Comparison of ENCODE assay signal across 10 mouse cellular contexts in the genomic region with DNA sequence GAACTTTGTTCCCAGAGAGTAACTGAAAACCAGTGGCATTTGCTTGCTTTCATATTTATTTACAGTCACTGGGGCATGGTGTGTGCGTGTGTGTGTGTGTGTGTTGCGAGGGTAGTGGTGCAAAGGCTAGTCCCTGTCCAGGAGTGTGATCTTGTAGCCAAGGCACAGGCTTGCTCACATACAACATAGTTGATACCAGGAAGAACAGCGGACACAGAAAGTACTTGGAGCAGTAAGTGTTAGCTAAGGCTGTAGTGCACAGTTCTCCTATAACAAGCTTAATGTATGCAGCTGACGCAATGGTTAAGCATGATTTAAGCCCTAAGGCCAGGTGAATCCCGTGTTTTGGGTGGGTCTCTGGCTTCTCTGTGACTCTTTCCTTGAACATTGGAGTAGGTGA. TPM values are rescaled to one million over a fixed set of nuclear protein-coding genes. Genes with fewer than 3 reads are reported as not detected.
A peak's percentile ranks its signal among the peaks of the same experiment; 100 is the strongest.
DNase-seq lines count a peak whose midpoint lies in the region; ATAC-seq and TF ChIP-seq lines count a peak whose summit lies in the region.
"Not testable (repeated sequence)": the region's sequence is repeated elsewhere in the genome, so short reads cannot be mapped to it uniquely, and the experiment has no call there.
"Had no signal": no experiment of that assay in that cellular context is flagged by ENCODE, and none has a peak within 500 bp of the region (broad histone marks: within the 10 kb centered on the region; RNA-seq: fewer than 3 reads in every experiment).

No protein-coding gene starts in this region.

- 18% methylated on average over 5 of the region's 5 CpGs for WGBS in embryonic facial prominence, embryonic 11.5 days
- 29% methylated on average over 5 of the region's 5 CpGs for WGBS in hindbrain, embryonic 14.5 days
- WGBS in lung, embryonic 14.5 days, result 11% methylated on average over 5 of the region's 5 CpGs
- 14% methylated on average over 5 of the region's 5 CpGs for WGBS in midbrain, postnatal 0 days
- 17% methylated on average over 5 of the region's 5 CpGs for WGBS in stomach, embryonic 16.5 days

- not testable (repeated sequence) for H3K36me3 ChIP-seq in E14TG2a.4 (ENCODE audit: insufficient read depth, low read length); embryonic facial prominence, embryonic 11.5 days (replicated peaks; ENCODE audit: control insufficient read depth, insufficient read depth, low read depth, low read length); hindbrain, embryonic 14.5 days (replicated peaks; ENCODE audit: control insufficient read depth, insufficient read depth); lung, embryonic 14.5 days (ENCODE audit: insufficient read depth); midbrain, postnatal 0 days (ENCODE audit: insufficient read depth, low read length); stomach, embryonic 16.5 days (ENCODE audit: control insufficient read depth, insufficient read depth, low read length)

- peak overlapping the region; percentile 38 for H3K4me2 ChIP-seq in embryonic facial prominence, embryonic 11.5 days (ENCODE audit: low read depth, low read length)
- peak overlapping the region; percentile 64 for H3K4me2 ChIP-seq in hindbrain, embryonic 14.5 days (replicated peaks)
- H3K4me2 ChIP-seq in lung, embryonic 14.5 days, result peak overlapping the region; percentile 56
- H3K4me2 ChIP-seq in midbrain, postnatal 0 days (ENCODE audit: low read depth, low read length, poor library complexity, severe bottlenecking), result peak overlapping the region; percentile 54
- H3K4me2 ChIP-seq in stomach, embryonic 16.5 days (ENCODE audit: low read depth, low read length), result peak overlapping the region; percentile 48

- H3K4me3 ChIP-seq in E14TG2a.4 (replicated peaks; ENCODE audit: low read length), result peak overlapping the region; percentile 76
- H3K4me3 ChIP-seq in embryonic facial prominence, embryonic 11.5 days (ENCODE audit: low read depth, low read length), result peak overlapping the region; percentile 48
- H3K4me3 ChIP-seq in gastrocnemius, adult 2 months, result peak overlapping the region; percentile 71
- peak overlapping the region; percentile 46 for H3K4me3 ChIP-seq in hindbrain, embryonic 14.5 days (replicated peaks; ENCODE audit: low read length)
- H3K4me3 ChIP-seq in layer of hippocampus, adult 2 months, result peak overlapping the region; percentile 65; the same call in 1 of the 2 replicates
- peak overlapping the region; percentile 50 for H3K4me3 ChIP-seq in lung, embryonic 14.5 days (ENCODE audit: low read depth, low read length)
- peak overlapping the region; percentile 38 for H3K4me3 ChIP-seq in midbrain, postnatal 0 days (ENCODE audit: low read depth, low read length)
- peak overlapping the region; percentile 57 for H3K4me3 ChIP-seq in stomach, embryonic 16.5 days (replicated peaks; ENCODE audit: low read length)

- not testable (repeated sequence) for H3K9ac ChIP-seq in embryonic facial prominence, embryonic 11.5 days (replicated peaks; ENCODE audit: low read length); midbrain, postnatal 0 days (replicated peaks; ENCODE audit: low read length, poor library complexity, severe bottlenecking)
- H3K9ac ChIP-seq in hindbrain, embryonic 14.5 days, result peak overlapping the region; percentile 66
- H3K9ac ChIP-seq in lung, embryonic 14.5 days, result peak overlapping the region; percentile 60; the same call in 1 of the 2 replicates
- H3K9ac ChIP-seq in stomach, embryonic 16.5 days (ENCODE audit: low read length), result peak overlapping the region; percentile 72

- not testable (repeated sequence) for TF ChIP-seq CTCF in E14TG2a.4 (conservative IDR thresholded peaks at IDR 0.05; ENCODE audit: low read length); gastrocnemius, adult 2 months (IDR thresholded peaks at IDR 0.05); layer of hippocampus, adult 2 months (conservative IDR thresholded peaks at IDR 0.05); lung, embryonic 14.5 days (IDR thresholded peaks at IDR 0.05; ENCODE audit: low read depth); midbrain, postnatal 0 days (IDR thresholded peaks at IDR 0.05)

- intact Hi-C loops in gastrocnemius, adult 2 months (cut with DNase I), result not testable (repeated sequence)

- H3K4me1 ChIP-seq in E14TG2a.4 (replicated peaks; ENCODE audit: low read depth, low read length); embryonic facial prominence, embryonic 11.5 days (ENCODE audit: control insufficient read depth, insufficient read depth, low read length); hindbrain, embryonic 14.5 days (replicated peaks; ENCODE audit: control insufficient read depth, insufficient read depth, low read length); lung, embryonic 14.5 days (ENCODE audit: insufficient read depth); midbrain, postnatal 0 days (ENCODE audit: insufficient read depth, low read length); stomach, embryonic 16.5 days (ENCODE audit: control insufficient read depth, insufficient read depth, low read length): not testable (repeated sequence)

- ATAC-seq in embryonic facial prominence, embryonic 11.5 days (replicated peaks; ENCODE audit: insufficient number of reproducible peaks, low FRiP score, low TSS enrichment, low read depth); hindbrain, embryonic 14.5 days (ENCODE audit: low FRiP score); lung, embryonic 14.5 days (ENCODE audit: insufficient read depth); midbrain, postnatal 0 days (ENCODE audit: low FRiP score): not testable (repeated sequence)
- ATAC-seq in stomach, embryonic 16.5 days (ENCODE audit: insufficient read depth, low FRiP score), result 0 out of 2 replicates have a peak, but pooled peaks have one; percentile 1

- DNase-seq in embryonic facial prominence, embryonic 11.5 days (ENCODE audit: low spot score), result peak; percentile 0
- peak; percentile 42 for DNase-seq in gastrocnemius, adult 2 months
- DNase-seq in hindbrain, embryonic 14.5 days (ENCODE audit: low spot score); layer of hippocampus, adult 2 months (ENCODE audit: low spot score in 2 of 2); midbrain, postnatal 0 days (ENCODE audit: low spot score): not testable (repeated sequence)
- DNase-seq in lung, embryonic 14.5 days, result peak; percentile 7

- H3K27me3 ChIP-seq in E14TG2a.4 (ENCODE audit: insufficient read depth, low read length); embryonic facial prominence, embryonic 11.5 days (ENCODE audit: control insufficient read depth, insufficient read depth, low read length); hindbrain, embryonic 14.5 days (ENCODE audit: control insufficient read depth, insufficient read depth, low read length); lung, embryonic 14.5 days (ENCODE audit: insufficient read depth, low read length); midbrain, postnatal 0 days (ENCODE audit: insufficient read depth, low read length); stomach, embryonic 16.5 days (ENCODE audit: control insufficient read depth, insufficient read depth, low read length): not testable (repeated sequence)

- not testable (repeated sequence) for H3K27ac ChIP-seq in embryonic facial prominence, embryonic 11.5 days (replicated peaks; ENCODE audit: low read depth, low read length); hindbrain, embryonic 14.5 days; layer of hippocampus, adult 2 months; lung, embryonic 14.5 days (ENCODE audit: low read depth); midbrain, postnatal 0 days (ENCODE audit: low read depth, low read length); stomach, embryonic 16.5 days (ENCODE audit: low read length)
- peak overlapping the region; percentile 88 for H3K27ac ChIP-seq in gastrocnemius, adult 2 months

- not testable (repeated sequence) for H3K9me3 ChIP-seq in E14TG2a.4 (ENCODE audit: low read length); embryonic facial prominence, embryonic 11.5 days (replicated peaks; ENCODE audit: control insufficient read depth, low read length); hindbrain, embryonic 14.5 days (ENCODE audit: control insufficient read depth, low read length); lung, embryonic 14.5 days (ENCODE audit: low read depth, low read length); midbrain, postnatal 0 days (ENCODE audit: low read length); stomach, embryonic 16.5 days (replicated peaks; ENCODE audit: control insufficient read depth, low read length)

RNA-seq across cellular contexts. Expression of gene Gm49721, which starts 0.7 kb away (rescaled TPM):
- polyA plus RNA-seq in embryonic facial prominence, embryonic 11.5 days (2014; fragmentation: Nextera tagmentation; extraction: Ambion mirVana), result 0.24 TPM in 1 of 2 replicates, not detected in the other
- under 1 TPM in 1 of 2 experiments, not detected in 1; 0.59 TPM for total RNA-seq in gastrocnemius, adult 2 months (2021)
- 0.25 and 0.56 TPM in 2 replicates for polyA plus RNA-seq in hindbrain, embryonic 14.5 days (2014; fragmentation: Nextera tagmentation; extraction: Ambion mirVana)
- total RNA-seq in layer of hippocampus, adult 2 months (2021), result 1 to 10 TPM in 1 of 2 experiments, under 1 TPM in 1; 0.25 to 1.0 TPM
- 0.20 and 0.36 TPM in 2 replicates for polyA plus RNA-seq in lung, embryonic 14.5 days (2014; fragmentation: Nextera tagmentation; extraction: Ambion mirVana)
- total RNA-seq in midbrain, postnatal 0 days (2014; rRNA removed), result 0.42 and 4.6 TPM in 2 replicates
- 0.22 and 0.53 TPM in 2 replicates for polyA plus RNA-seq in midbrain, postnatal 0 days (2015; fragmentation: Nextera tagmentation; extraction: Ambion mirVana)
- 0.37 TPM in 1 of 2 replicates, not detected in the other for polyA plus RNA-seq in stomach, embryonic 16.5 days (2015; fragmentation: Nextera tagmentation; extraction: Ambion mirVana)
- total RNA-seq: adrenal gland, postnatal 14 days had no signal

RNA-seq across cellular contexts. Expression of gene Rnaset2b, which starts 8.9 kb away (rescaled TPM):
- 148 and 153 TPM in 2 replicates for polyA plus RNA-seq in embryonic facial prominence, embryonic 11.5 days (2014; fragmentation: Nextera tagmentation; extraction: Ambion mirVana)
- 100 to 1,000 TPM; 100 to 123 TPM for total RNA-seq in gastrocnemius, adult 2 months (2021)
- 96.7 and 129 TPM in 2 replicates for polyA plus RNA-seq in hindbrain, embryonic 14.5 days (2014; fragmentation: Nextera tagmentation; extraction: Ambion mirVana)
- total RNA-seq in layer of hippocampus, adult 2 months (2021), result 10 to 100 TPM; 35.4 to 39.5 TPM
- 220 and 234 TPM in 2 replicates for polyA plus RNA-seq in lung, embryonic 14.5 days (2014; fragmentation: Nextera tagmentation; extraction: Ambion mirVana)
- 12.6 and 21.9 TPM in 2 replicates for total RNA-seq in midbrain, postnatal 0 days (2014; rRNA removed)
- polyA plus RNA-seq in midbrain, postnatal 0 days (2015; fragmentation: Nextera tagmentation; extraction: Ambion mirVana), result 79.6 and 83.9 TPM in 2 replicates
- polyA plus RNA-seq in stomach, embryonic 16.5 days (2015; fragmentation: Nextera tagmentation; extraction: Ambion mirVana), result 245 and 270 TPM in 2 replicates

RNA-seq across cellular contexts. Expression of gene Tagap1, which starts 18.4 kb away (rescaled TPM):
- 63.1 and 70.3 TPM in 2 replicates for polyA plus RNA-seq in embryonic facial prominence, embryonic 11.5 days (2014; fragmentation: Nextera tagmentation; extraction: Ambion mirVana)
- 10 to 100 TPM; 11.7 to 16.2 TPM for total RNA-seq in gastrocnemius, adult 2 months (2021)
- polyA plus RNA-seq in hindbrain, embryonic 14.5 days (2014; fragmentation: Nextera tagmentation; extraction: Ambion mirVana), result 62.9 and 68.8 TPM in 2 replicates
- 10 to 100 TPM; 25.0 to 27.1 TPM for total RNA-seq in layer of hippocampus, adult 2 months (2021)
- 58.6 and 61.4 TPM in 2 replicates for polyA plus RNA-seq in lung, embryonic 14.5 days (2014; fragmentation: Nextera tagmentation; extraction: Ambion mirVana)
- 35.8 and 42.5 TPM in 2 replicates for total RNA-seq in midbrain, postnatal 0 days (2014; rRNA removed)
- 57.0 and 58.5 TPM in 2 replicates for polyA plus RNA-seq in midbrain, postnatal 0 days (2015; fragmentation: Nextera tagmentation; extraction: Ambion mirVana)
- polyA plus RNA-seq in stomach, embryonic 16.5 days (2015; fragmentation: Nextera tagmentation; extraction: Ambion mirVana), result 35.8 and 37.6 TPM in 2 replicates

RNA-seq across cellular contexts. Expression of gene Rsph3b, which starts 30.9 kb away (rescaled TPM):
- 36.7 and 37.3 TPM in 2 replicates for polyA plus RNA-seq in embryonic facial prominence, embryonic 11.5 days (2014; fragmentation: Nextera tagmentation; extraction: Ambion mirVana)
- total RNA-seq in gastrocnemius, adult 2 months (2021), result 10 to 100 TPM; 20.3 to 26.5 TPM
- polyA plus RNA-seq in hindbrain, embryonic 14.5 days (2014; fragmentation: Nextera tagmentation; extraction: Ambion mirVana), result 57.9 and 61.9 TPM in 2 replicates
- total RNA-seq in layer of hippocampus, adult 2 months (2021), result 10 to 100 TPM; 28.8 to 30.5 TPM
- polyA plus RNA-seq in lung, embryonic 14.5 days (2014; fragmentation: Nextera tagmentation; extraction: Ambion mirVana), result 35.6 and 37.1 TPM in 2 replicates
- total RNA-seq in midbrain, postnatal 0 days (2014; rRNA removed), result 28.3 and 28.9 TPM in 2 replicates
- 59.7 and 64.4 TPM in 2 replicates for polyA plus RNA-seq in midbrain, postnatal 0 days (2015; fragmentation: Nextera tagmentation; extraction: Ambion mirVana)
- polyA plus RNA-seq in stomach, embryonic 16.5 days (2015; fragmentation: Nextera tagmentation; extraction: Ambion mirVana), result 43.5 and 51.8 TPM in 2 replicates

RNA-seq across cellular contexts. Expression of gene Gm1604a, which starts 46.0 kb away (rescaled TPM):
- not detected in 2 replicates for polyA plus RNA-seq in embryonic facial prominence, embryonic 11.5 days (2014; fragmentation: Nextera tagmentation; extraction: Ambion mirVana)
- not detected for total RNA-seq in gastrocnemius, adult 2 months (2021)
- polyA plus RNA-seq in hindbrain, embryonic 14.5 days (2014; fragmentation: Nextera tagmentation; extraction: Ambion mirVana), result not detected in 2 replicates
- total RNA-seq in layer of hippocampus, adult 2 months (2021), result 1 to 10 TPM; 1.1 to 1.8 TPM
- not detected in 2 replicates for polyA plus RNA-seq in lung, embryonic 14.5 days (2014; fragmentation: Nextera tagmentation; extraction: Ambion mirVana)
- total RNA-seq in midbrain, postnatal 0 days (2014; rRNA removed), result not detected in 2 replicates
- polyA plus RNA-seq in midbrain, postnatal 0 days (2015; fragmentation: Nextera tagmentation; extraction: Ambion mirVana), result 0.43 and 0.56 TPM in 2 replicates
- not detected in 2 replicates for polyA plus RNA-seq in stomach, embryonic 16.5 days (2015; fragmentation: Nextera tagmentation; extraction: Ambion mirVana)
- total RNA-seq: adrenal gland, postnatal 14 days had no signal
- polyA plus RNA-seq: large intestine, adult 2 months had no signal
